Mouse (Mus musculus) midbrain, embryonic 10.5 days (tissue): ENCODE results near the gene Naa25. TPM values are rescaled to one million over a fixed set of nuclear protein-coding genes. Genes with fewer than 3 reads are reported as not detected.

Source experiments
- DNase-seq: peaks from one replicate; pipeline ENCODE4 v3.0.0-alpha.2; 2017; ENCODE audit warnings: low spot score
- H3K27ac ChIP-seq: fragments of 300-500 bp; sonication (generic); replicated peaks from 2 replicates; pipeline ENCODE4 v1.5.1; 2016; ENCODE audit warnings: mild to moderate bottlenecking
- H3K27me3 ChIP-seq: fragments of 300-500 bp; sonication (generic); 2 replicates; pipeline ENCODE4 v1.6.1; 2016; ENCODE audit warnings: low read depth, mild to moderate bottlenecking; ENCODE audit not compliant: poor library complexity, severe bottlenecking
- H3K36me3 ChIP-seq: fragments of 300-500 bp; sonication (generic); 2 replicates; pipeline ENCODE4 v1.6.1; 2016; ENCODE audit warnings: mild to moderate bottlenecking, moderate library complexity
- H3K4me1 ChIP-seq: fragments of 300-500 bp; sonication (generic); 2 replicates; pipeline ENCODE4 v1.6.1; 2016
- H3K4me3 ChIP-seq: fragments of 300-500 bp; sonication (generic); 2 replicates; pipeline ENCODE4 v1.5.1; 2016; ENCODE audit warnings: mild to moderate bottlenecking, moderate library complexity
- H3K9me3 ChIP-seq: fragments of 300-500 bp; sonication (generic); replicated peaks from 2 replicates; pipeline ENCODE4 v1.6.1; 2016; ENCODE audit warnings: mild to moderate bottlenecking
- WGBS: fragments of 180-500 bp; shearing (Covaris S2); methylation state at CpG from one replicate; pipeline ENCODE4 v1.1.7; 2016; 5-methylcytosine and 5-hydroxymethylcytosine counted together
- polyA plus RNA-seq: library from polyadenylated mRNA; unstranded; fragments of >200 nt; fragmentation: Nextera tagmentation; extraction: Ambion mirVana; gene quantifications from 2 replicates; pipeline ENCODE4 v1.2.1, GENCODE M21; 2016

Gene Naa25
- polyA plus RNA-seq, 1 experiment from 2014 or later = 54.7 TPM

DNA sequence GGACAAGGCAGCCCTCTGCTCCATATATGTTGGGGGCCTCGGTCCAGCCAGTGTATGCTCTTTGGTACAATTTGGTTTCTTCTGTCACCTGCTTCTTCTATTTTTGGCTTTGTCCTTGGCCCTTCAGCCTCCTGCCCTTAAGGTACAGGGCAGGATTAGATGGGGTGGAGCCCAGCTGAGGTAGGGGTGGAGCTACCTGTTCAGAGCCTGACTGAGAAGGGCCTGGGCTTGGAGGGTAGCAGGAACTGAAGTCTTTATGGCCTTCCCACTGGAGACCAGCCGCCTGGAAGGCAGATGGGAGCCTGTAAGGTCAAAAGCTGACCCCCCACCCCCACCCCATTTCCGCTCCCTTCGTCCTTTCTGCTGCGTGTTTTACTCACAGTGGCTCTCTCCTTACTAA, 65.2 kb downstream of the Naa25 start:
- no peaks in the 10 kb centered on the region for H3K27me3 ChIP-seq
- no peaks in the 10 kb centered on the region for H3K36me3 ChIP-seq
- DNase-seq = no peak
- H3K4me3 ChIP-seq = no peak overlapping the region
- H3K4me1 ChIP-seq = no peaks in the 10 kb centered on the region
- 66% methylated on average over 5 of the region's 5 CpGs for WGBS
- H3K9me3 ChIP-seq = no peaks in the 10 kb centered on the region
- no peak overlapping the region for H3K27ac ChIP-seq

- 78% methylated on average over 5 of the region's 5 CpGs for WGBS
- Histone ChIP-seq H3K4me1 (no peaks in the 10 kb centered on the region), H3K4me3 (no peak overlapping the region), H3K9me3 (no peaks in the 10 kb centered on the region), H3K27ac (no peak overlapping the region), H3K36me3 (no peaks in the 10 kb centered on the region), H3K27me3 (no peaks in the 10 kb centered on the region)
- no peak for DNase-seq
Measured at GRCm38 (mm10) chr5:121463601-121464250, 66.0 kb downstream of the Naa25 start.

- H3K9me3 ChIP-seq = no peaks in the 10 kb centered on the region
- no peaks in the 10 kb centered on the region for H3K27me3 ChIP-seq
- H3K4me3 ChIP-seq = no peak overlapping the region
- H3K27ac ChIP-seq = no peak overlapping the region
- peaks cover 4% of the 10 kb centered on the region; the same call in 1 of the 2 replicates for H3K4me1 ChIP-seq
- 61% methylated on average over 3 of the region's 3 CpGs for WGBS
- DNase-seq = no peak
- no peaks in the 10 kb centered on the region for H3K36me3 ChIP-seq
Measured at GRCm38 (mm10) chr5:121469566-121469965, 71.8 kb downstream of the Naa25 start.

GRCm38 (mm10) chr5:121472411-121472810, 74.7 kb downstream of the Naa25 start:
- 89% methylated on average over 2 of the region's 2 CpGs for WGBS
- H3K36me3 ChIP-seq = no peaks in the 10 kb centered on the region
- peaks cover 6% of the 10 kb centered on the region; the same call in 1 of the 2 replicates for H3K4me1 ChIP-seq
- H3K27ac ChIP-seq = no peak overlapping the region
- DNase-seq = no peak
- H3K4me3 ChIP-seq = no peak overlapping the region
- no peaks in the 10 kb centered on the region for H3K27me3 ChIP-seq
- no peaks in the 10 kb centered on the region for H3K9me3 ChIP-seq

- no peaks in the 10 kb centered on the region for H3K27me3 ChIP-seq
- peaks cover 6% of the 10 kb centered on the region; the same call in 1 of the 2 replicates for H3K4me1 ChIP-seq
- DNase-seq = no peak
- no peaks in the 10 kb centered on the region for H3K9me3 ChIP-seq
- H3K27ac ChIP-seq = no peak overlapping the region
- H3K4me3 ChIP-seq = no peak overlapping the region
- no peaks in the 10 kb centered on the region for H3K36me3 ChIP-seq
- 70% methylated on average over 7 of the region's 7 CpGs for WGBS
Measured at GRCm38 (mm10) chr5:121474610-121475009, 76.9 kb downstream of the Naa25 start.

DNA sequence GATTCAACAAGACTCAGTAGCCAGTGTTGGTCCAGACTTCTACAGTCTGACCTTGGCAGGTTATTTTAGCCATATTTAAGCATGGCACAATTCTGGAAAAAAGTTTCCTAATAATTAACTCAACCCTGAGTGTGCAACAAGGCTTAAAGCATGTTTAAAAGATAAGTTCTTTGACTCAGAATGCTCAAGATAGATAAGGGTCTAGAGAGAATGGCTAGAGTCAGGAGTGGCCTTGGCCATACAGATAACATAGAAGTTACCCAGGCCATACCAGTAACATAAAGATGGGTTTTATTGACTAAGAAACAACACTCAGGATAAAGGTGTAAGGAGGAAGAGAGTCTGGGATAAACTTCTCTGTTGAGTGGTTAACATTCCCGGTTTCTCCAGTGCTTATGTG, 78.3 kb downstream of the Naa25 start:
- H3K9me3 ChIP-seq = no peaks in the 10 kb centered on the region
- H3K36me3 ChIP-seq = no peaks in the 10 kb centered on the region
- H3K4me3 ChIP-seq = no peak overlapping the region
- H3K4me1 ChIP-seq = peaks cover 6% of the 10 kb centered on the region; the same call in 1 of the 2 replicates
- no peak for DNase-seq
- no peak overlapping the region for H3K27ac ChIP-seq
- no peaks in the 10 kb centered on the region for H3K27me3 ChIP-seq
- 83% methylated on average over 1 of the region's 1 CpGs for WGBS

GRCm38 (mm10) chr5:121477680-121478079, 79.9 kb downstream of the Naa25 start:
- DNase-seq = no peak
- Histone ChIP-seq H3K27ac (no peak overlapping the region), H3K4me3 (no peak overlapping the region), H3K9me3 (no peaks in the 10 kb centered on the region), H3K36me3 (no peaks in the 10 kb centered on the region), H3K4me1 (peaks cover 6% of the 10 kb centered on the region; the same call in 1 of the 2 replicates), H3K27me3 (no peaks in the 10 kb centered on the region)
- WGBS = 45% methylated on average over 3 of the region's 3 CpGs

DNA sequence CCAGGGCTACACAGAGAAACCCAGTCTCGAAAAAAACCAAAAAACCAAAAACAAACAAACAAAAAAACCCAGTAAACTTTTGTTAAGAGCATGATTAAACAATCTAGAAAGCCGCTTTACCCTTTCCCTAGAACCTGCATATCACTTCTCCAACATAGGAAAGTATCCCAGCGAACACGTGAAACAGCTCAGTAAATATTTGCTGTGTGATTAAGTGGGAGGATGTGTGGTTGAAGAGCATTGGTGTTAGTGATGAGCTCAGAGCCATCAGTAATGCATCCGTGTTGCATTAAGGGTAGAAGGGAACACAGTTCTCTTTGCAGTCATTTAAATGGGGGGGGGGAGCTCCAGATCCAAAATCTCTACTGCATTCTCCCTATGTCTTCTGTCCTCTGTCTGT, 87.1 kb downstream of the Naa25 start:
- H3K27ac ChIP-seq = no peak overlapping the region
- H3K27me3 ChIP-seq = no peaks in the 10 kb centered on the region
- no peaks in the 10 kb centered on the region for H3K4me1 ChIP-seq
- no peaks in the 10 kb centered on the region for H3K36me3 ChIP-seq
- DNase-seq = no peak
- no peak overlapping the region for H3K4me3 ChIP-seq
- H3K9me3 ChIP-seq = no peaks in the 10 kb centered on the region
- 82% methylated on average over 5 of the region's 5 CpGs for WGBS

DNA sequence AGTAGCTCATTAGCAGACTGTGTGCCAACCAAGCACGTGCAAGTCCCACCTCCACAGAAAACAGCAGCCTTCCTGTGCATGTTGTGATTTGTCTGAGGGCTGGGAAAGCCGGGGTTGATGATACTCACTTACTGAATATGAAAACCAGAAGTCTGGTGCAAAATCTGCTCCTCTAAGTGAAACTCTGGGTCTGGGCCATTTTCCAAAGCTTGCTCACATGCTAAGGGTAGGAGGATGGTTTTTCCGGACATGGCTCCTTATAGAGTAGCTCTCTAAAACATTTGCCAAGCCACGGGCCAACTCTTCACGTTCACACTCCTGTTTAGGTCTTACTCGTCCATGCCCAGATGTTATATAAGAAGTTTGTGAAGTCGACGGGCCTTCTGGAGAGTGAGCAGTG, 95.6 kb downstream of the Naa25 start:
- WGBS = 79% methylated on average over 8 of the region's 8 CpGs
- Histone ChIP-seq H3K4me3 (no peak overlapping the region), H3K27ac (no peak overlapping the region), H3K27me3 (no peaks in the 10 kb centered on the region), H3K4me1 (no peaks in the 10 kb centered on the region), H3K9me3 (no peaks in the 10 kb centered on the region), H3K36me3 (no peaks in the 10 kb centered on the region)
- DNase-seq = no peak

Other genes starting within 250 kb of the Naa25 start
- gene Ptpn11, start 206.5 kb upstream of the Naa25 start, polyA plus RNA-seq = 23.5 and 23.9 TPM in 2 replicates
- gene Rpl6, start 193.5 kb upstream of the Naa25 start, polyA plus RNA-seq = 565 and 656 TPM in 2 replicates
- 3.9 and 5.7 TPM in 2 replicates for gene Hectd4, start 177.7 kb upstream of the Naa25 start, polyA plus RNA-seq
- 72.8 and 86.5 TPM in 2 replicates for gene Trafd1, start 12.3 kb upstream of the Naa25 start, polyA plus RNA-seq
- 1.4 TPM in 2 replicates for gene Tmem116, start 54.0 kb downstream of the Naa25 start, polyA plus RNA-seq
- 150 and 156 TPM in 2 replicates for gene Erp29, start 54.6 kb downstream of the Naa25 start, polyA plus RNA-seq
- gene Adam1b, start 105.5 kb downstream of the Naa25 start, polyA plus RNA-seq = 0.04 TPM in 1 of 2 replicates, not detected in the other
- gene Adam1a, start 147.5 kb downstream of the Naa25 start, polyA plus RNA-seq = 1.4 and 1.8 TPM in 2 replicates
- not detected in 2 replicates for gene Gm42878, start 147.5 kb downstream of the Naa25 start, polyA plus RNA-seq
- 45.5 and 49.4 TPM in 2 replicates for gene Mapkapk5, start 148.0 kb downstream of the Naa25 start, polyA plus RNA-seq
- gene Aldh2, start 195.9 kb downstream of the Naa25 start, polyA plus RNA-seq = 104 and 111 TPM in 2 replicates
- 2.1 TPM in 2 replicates for gene Acad12, start 221.0 kb downstream of the Naa25 start, polyA plus RNA-seq